Mouse (Mus musculus): ENCODE results near the gene Lypd6b.

Gene Lypd6b

GRCm38 (mm10) chr2:49961991-49962390 is 174.5 kb downstream of the Lypd6b start:
- DNase-seq = no peak

GRCm38 (mm10) chr2:49964899-49965298 is 177.4 kb downstream of the Lypd6b start:
- no peak for DNase-seq

GRCm38 (mm10) chr2:49967748-49968147 is 180.3 kb downstream of the Lypd6b start:
- DNase-seq = no peak

GRCm38 (mm10) chr2:49970990-49971389 is 183.5 kb downstream of the Lypd6b start:
- no peak for DNase-seq

- DNase-seq = no peak
Measured at GRCm38 (mm10) chr2:49978606-49979005, 191.1 kb downstream of the Lypd6b start.

GRCm38 (mm10) chr2:49979991-49980390 is 192.5 kb downstream of the Lypd6b start:
- DNase-seq = no peak

GRCm38 (mm10) chr2:49983021-49983420 is 195.5 kb downstream of the Lypd6b start:
- no peak for DNase-seq

- DNase-seq = no peak
Measured at GRCm38 (mm10) chr2:49984780-49985179, 197.3 kb downstream of the Lypd6b start.

GRCm38 (mm10) chr2:49995841-49996240 is 208.4 kb downstream of the Lypd6b start:
- DNase-seq = no peak

- no peak for DNase-seq
Measured at GRCm38 (mm10) chr2:49997216-49997615, 209.7 kb downstream of the Lypd6b start.

All from cerebellum, adult 9-10 months (tissue).